Mouse (Mus musculus): ENCODE data around the gene Sdhaf2.
"Not testable (repeated sequence)": the region's sequence is repeated elsewhere in the genome, so short reads cannot be mapped to it uniquely, and the experiment has no call there.

Gene Sdhaf2

DNA sequence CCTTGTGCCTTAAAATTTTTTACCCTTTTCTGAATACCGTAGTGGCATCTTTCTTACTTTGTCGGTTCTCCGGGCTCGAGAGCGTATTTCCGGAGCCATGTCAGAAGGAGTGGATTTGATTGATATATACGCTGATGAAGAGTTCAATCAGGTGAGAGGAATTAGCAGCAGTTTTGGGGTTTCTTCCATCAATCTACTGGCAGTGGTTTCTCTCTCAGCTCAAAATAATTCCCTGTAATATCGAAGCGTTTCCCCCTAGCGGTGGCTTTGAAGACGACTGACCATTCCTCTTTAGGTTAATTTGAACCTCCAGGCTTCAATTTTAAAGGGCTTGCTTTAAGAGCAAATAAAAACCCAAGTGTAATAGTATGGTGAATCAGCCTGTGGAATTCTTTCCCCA lies at the start of gene Sdhaf2:
Gene Sdhaf2 (minus strand): TSS at position 233 of the 400 bp plus-strand sequence.
- DNase-seq: no peak

DNA sequence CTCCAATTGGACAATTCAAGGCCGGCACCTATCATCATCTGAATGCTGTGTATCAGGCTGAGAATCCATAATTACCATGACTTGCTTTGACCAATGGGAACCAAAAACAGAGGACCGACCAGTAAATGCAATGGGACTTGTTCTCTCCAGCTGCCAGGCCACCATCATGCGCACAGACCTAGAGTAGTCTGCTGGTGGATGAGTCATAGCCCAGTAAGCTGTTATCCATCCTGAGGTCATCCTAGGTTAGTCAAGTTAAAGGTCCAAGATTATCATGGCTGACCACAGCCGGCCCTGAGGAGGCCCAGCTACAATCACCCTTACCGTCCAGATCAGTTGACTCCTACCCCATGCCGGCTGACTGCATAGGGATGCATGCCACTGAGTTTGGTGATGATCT lies 43.7 kb upstream of the Sdhaf2 start:
- no peak for DNase-seq

- no peak for DNase-seq
Observed at GRCm38 (mm10) chr19:10565217-10565616, 39.3 kb upstream of the Sdhaf2 start.

DNA sequence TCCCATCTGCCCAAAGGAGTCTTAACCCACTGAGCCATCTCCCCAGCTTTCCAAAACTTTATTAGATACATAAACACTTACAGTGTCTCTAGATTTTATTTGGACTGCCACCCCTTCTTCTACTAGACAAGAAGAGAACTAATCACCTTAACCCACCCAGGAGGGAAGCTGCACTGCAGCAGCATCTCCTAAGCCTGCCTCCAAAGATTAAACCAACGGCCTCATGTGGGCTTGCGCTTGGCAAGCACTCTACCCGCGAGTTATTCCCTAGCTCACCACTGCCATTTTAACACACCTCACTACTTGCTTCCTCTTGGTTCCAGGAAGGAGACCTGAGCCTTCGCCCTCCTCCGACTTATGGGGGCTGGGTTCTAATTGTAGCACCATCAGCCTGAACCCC lies 38.3 kb upstream of the Sdhaf2 start:
- DNase-seq: no peak

DNA sequence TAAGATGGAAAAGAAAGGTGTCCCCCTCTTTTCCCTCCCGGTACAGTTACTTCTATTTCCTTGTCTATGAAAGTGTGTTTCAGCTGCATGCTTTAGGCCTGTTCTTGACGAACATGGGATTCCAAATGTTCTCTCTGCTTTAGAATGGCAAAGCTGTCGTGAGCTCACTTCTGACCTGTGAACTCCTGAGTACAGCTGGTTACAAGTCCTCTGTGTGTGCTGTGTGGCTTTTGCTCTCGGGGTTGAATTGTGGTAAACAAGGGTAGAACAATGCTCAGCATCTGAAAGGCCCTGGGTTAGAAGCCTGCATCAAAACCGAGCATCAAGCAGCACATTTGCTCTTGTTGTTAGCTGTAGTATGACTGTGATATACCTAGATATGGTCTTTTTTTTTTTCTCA lies 36.4 kb upstream of the Sdhaf2 start:
- no peak for DNase-seq

DNA sequence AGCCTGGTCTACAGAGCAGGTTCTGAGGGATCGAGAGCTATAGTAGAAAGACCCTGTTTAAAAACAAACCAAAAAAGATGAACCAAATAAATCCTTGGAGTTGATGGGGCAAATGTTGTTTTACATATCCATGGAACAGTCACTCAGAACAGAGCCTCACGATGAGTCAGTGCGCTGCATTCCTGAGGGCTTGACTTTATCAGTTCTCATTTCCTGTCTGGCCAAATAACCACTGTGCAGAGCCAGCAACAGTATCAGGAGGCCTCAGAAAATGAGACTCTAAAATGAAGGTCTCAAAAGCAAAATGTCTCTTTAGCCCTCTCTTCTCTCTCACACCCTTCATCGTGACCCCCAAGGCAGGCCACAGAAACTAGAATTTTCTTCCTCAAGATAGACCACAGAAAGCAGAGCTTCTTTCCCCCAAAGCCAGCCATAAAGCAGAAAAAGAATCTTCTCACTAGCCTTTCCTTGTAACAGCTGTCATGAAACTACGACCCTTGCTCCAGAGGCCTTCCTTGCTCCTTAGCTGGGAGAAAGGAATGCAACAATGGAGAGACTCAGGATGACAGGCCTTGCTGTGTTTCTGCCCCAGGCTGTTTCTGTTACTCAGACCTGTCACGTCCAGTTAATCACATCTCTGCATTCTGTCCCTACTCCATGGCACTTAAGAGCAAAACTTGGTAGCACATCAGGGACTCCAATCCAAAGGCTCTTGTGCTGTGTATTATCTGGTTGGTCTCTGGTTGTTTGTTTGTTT lies 35.8 kb upstream of the Sdhaf2 start:
- peak; percentile 41 for DNase-seq

GRCm38 (mm10) chr19:10560108-10560507 lies 34.2 kb upstream of the Sdhaf2 start:
- peak; percentile 43 for DNase-seq

- not testable (repeated sequence) for DNase-seq
Observed at GRCm38 (mm10) chr19:10557837-10558375, 32.0 kb upstream of the Sdhaf2 start.

DNA sequence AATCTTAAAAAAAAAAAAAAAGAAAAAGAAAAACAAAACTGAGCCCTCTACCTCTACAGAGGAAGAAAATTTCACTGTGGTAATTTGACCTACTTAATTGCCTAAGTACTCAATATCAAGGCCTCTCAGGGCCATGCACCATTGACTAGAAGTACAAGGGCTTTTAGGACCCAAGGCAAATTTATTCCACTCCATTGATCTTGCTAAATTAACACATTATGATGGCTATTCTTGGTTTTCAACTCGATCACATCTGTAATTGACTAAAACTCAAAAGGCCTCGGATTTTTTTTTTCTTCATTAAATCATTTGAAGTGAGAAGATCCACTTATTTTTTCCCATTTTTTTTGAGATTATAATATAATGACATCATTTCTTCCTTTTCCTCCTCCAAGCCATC lies 31.5 kb upstream of the Sdhaf2 start:
- DNase-seq: no peak

GRCm38 (mm10) chr19:10557001-10557400 lies 31.1 kb upstream of the Sdhaf2 start:
- no peak for DNase-seq

- DNase-seq: peak; percentile 91
Observed at GRCm38 (mm10) chr19:10555624-10556510, 29.9 kb upstream of the Sdhaf2 start, which contains the start of gene Tmem216. Tmem216 (minus strand) TSS chr19:10556238.

DNA sequence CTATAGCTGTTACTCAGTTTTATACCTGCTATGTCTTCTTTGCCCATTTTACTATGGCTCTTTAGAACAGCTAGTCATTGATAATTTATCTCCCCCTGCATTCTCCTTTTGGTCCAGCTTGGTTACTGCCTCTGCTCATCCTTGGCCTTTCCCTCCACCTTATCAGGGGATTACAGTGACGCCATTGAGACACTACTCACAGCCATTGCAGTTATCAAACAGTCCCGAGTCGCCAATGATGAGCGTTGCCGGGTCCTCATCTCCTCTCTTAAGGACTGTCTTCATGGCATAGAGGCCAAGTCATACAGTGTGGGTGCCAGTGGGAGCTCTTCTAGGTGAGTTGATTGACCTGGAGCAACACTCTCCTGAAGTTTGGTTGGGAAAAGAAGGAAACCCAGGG lies 13.5 kb upstream of the Sdhaf2 start:
- no peak for DNase-seq

GRCm38 (mm10) chr19:10530082-10530481 lies 4.1 kb upstream of the Sdhaf2 start:
- no peak for DNase-seq

DNA sequence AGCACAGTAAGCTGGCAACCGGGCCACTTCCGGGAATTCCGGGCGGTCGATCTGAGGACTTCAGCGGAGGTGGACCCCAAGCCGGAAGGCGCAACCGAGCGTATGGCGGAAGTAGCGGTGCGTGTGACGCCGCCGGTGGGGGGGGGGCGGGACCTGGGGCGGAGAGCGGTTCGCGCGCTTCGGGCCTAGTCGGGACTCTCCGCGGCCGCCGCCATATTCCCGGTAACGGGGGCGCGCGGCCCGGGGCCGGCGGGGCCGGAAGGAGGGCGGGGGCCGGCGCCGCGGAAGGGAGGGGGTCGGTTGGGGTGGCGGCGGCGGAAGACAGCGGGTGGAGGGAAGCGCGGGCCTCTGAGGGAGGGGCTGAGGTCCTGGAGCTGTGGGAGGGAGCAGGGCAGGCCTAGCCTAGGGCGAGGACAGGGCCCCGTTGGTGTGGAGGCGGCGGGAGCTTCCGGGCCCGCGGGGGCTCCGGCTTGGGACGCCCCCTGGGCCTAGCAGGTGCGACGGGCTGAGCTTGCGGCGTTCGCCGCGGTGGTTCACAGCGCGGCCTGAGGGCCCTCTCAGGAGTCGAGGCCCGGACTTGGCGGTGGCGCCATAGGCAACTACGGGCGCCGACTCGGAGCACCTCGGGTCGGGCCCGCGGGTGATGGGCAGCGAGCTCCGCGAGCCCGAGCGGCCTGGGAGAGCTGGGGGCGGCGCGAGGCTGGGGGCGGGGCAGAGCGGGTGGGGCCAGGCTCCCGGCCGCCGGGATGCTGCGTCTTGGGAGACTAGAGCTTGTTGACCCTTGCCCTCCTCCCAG lies 638 bp downstream of the Sdhaf2 start, which contains the start of gene Cpsf7:
Gene Cpsf7 (plus strand): TSS at position 161 of the 796 bp plus-strand sequence.
- peak; percentile 95 for DNase-seq

GRCm38 (mm10) chr19:10524784-10525105 lies 1.2 kb downstream of the Sdhaf2 start:
- no peak for DNase-seq

DNA sequence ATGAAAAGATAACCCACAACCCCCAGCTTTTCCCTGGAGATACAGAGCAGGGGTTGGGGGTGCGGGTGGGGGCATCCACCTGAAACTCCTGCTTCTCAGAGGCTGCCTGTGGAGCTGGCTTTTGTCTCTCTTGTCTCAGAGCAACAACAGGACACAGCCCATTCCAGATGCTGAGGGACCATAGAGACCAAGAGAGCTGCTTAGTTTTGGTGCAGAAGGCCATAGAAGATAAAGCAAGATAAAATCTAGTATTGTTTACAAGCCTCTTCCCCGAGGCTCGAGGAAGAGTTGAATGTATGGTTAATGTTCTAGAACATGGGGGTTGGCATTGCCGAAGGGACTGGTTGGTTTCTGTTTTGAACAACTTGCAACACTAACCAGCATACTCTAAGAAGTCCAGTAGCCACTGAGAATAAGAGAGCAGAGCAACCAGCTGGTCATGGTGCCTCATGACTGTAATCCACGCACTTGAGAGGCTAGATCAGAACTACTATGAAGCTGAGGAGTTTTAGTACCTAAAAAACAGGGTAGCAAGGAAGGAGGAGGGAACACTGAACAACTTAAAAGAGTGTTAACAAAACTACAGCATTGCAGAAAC lies 2.4 kb downstream of the Sdhaf2 start:
- DNase-seq: no peak

DNA sequence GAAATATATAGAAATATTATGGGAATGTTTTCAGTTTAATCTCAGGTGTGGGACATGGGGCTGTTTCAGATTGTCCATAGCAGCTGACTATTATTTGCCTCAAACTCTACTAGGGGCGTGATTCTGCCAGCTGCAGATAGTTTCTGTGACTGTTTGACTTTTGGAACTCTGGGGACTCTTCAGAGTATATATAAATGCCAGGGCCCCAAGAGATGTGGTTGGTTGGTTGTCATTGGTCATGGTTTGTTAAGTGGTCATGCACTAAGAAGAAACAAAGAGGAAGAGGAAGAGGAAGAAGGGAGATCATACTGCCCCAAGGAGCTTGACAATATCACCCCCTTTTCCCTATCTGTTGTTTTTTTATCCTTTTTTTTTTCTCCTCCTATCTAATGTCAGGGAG lies 4.0 kb downstream of the Sdhaf2 start:
- no peak for DNase-seq

DNA sequence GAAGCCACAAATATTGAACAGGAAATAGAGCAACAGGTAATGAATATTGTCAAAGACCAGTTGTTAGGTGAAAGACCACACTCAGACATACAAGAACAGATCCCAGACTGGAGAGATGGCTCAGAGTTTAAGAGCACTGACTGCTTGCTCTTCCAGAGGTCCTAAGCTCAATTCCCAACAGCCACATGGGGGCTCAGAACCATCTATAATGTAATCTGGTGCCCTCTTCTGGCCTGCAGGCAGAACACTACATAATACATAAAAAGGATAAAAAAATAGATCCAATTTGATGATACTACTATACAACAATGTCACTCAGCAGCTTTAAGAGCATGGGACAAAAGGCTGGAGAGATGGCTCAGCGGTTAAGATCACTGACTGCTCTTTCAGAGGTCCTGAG lies 5.6 kb downstream of the Sdhaf2 start:
- peak; percentile 16 for DNase-seq

GRCm38 (mm10) chr19:10510759-10511330 lies 15.1 kb downstream of the Sdhaf2 start:
- DNase-seq: no peak

DNA sequence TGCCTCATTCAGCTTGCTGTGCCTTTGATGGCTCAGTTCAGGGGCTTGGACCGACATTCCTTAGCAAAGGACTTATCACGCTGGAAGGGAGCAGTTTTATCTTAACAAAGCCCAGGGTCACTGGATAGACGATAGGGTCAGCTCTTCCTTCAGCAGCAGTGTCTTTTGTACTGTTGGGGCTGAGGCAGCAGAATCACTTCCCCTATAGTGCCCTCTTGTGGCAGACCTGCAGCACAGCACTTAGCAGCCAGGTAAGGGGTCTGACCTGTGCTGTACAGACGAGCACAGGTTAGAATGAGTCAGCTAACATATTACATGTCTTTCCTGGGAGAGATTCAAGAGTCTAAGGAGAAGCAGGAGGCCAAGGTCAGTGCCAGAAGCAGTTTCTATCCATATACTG lies 23.4 kb downstream of the Sdhaf2 start:
- peak; percentile 18 for DNase-seq

GRCm38 (mm10) chr19:10500581-10500980 lies 25.4 kb downstream of the Sdhaf2 start:
- no peak for DNase-seq

All from kidney, postnatal 14 days (tissue).